Mouse (Mus musculus) megakaryocyte-erythroid progenitor cell, adult 5 weeks (primary cell): ENCODE results near the gene Phxr2. TPM values are rescaled to one million over a fixed set of nuclear protein-coding genes. Genes with fewer than 3 reads are reported as not detected.

Source experiments
- polyA plus RNA-seq: library from polyadenylated mRNA; stranded (reverse); fragments of >175 nt; gene quantifications from 2 replicates; pipeline ENCODE4 v1.2.3, GENCODE M21; 2012

Phxr2 gene
- not detected in 2 replicates for polyA plus RNA-seq

GRCm38 (mm10) chr10:99126225-99126624, at the start of gene Phxr2:
Gene Phxr2, minus strand, starts transcription at chr10:99126325.

GRCm38 (mm10) chr10:99107964-99108363, 18.2 kb downstream of the Phxr2 start, which contains the start of gene Galnt4:
Gene Galnt4, plus strand, starts transcription at chr10:99108159.

DNA sequence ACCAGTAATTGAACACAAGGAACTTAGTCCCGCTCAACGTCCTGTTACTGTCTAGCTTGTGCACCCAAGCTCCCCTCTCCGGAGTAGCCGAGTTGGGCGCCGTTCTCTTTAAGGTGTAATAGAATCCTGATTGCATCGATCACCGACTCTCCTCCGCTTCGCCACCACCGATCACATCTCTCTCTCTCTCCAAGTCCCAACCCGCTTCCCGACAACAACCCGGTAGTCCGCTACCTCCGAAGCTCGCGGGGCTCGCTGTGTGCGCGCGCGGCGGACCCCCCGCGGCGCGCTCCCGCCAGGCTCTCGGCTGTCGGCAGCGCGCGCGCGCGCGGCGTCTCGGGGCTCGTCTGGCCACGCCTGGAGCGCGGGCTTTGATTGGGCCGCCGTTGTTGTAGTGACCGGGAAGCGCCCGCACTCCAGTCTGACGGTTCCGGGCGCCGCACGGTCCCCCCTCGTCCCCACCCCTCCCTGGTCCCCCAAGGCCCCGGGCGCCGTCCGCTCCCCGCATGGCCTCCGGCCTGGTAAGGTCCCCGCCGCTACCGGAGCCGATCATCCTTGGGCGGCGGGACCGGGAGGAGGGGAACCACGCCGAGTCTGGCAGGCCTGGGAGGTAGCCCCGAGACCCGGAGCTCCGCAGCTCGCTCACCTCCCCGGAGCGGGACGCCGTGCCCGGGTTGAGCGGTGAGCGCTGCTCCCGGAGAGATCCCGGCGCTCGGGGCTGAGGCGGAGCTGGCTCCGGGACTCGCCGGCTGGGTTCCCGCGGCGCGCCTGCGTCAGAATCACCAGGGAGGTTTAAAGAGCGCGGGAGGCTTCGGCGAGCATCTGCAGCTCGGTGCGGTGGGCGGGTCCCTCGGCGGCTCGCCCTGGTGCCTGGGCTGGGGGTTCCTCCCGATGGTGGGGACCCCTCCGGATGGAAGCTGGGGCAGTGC, 19.2 kb downstream of the Phxr2 start, which contains the start of gene Poc1b:
Gene Poc1b, plus strand, starts transcription at position 334 of the 929 bp plus-strand sequence.

Other genes starting within 250 kb of the Phxr2 start
- 8.0 and 8.7 TPM in 2 replicates for gene Atp2b1, start 211.9 kb downstream of the Phxr2 start, polyA plus RNA-seq
- 19.8 and 24.8 TPM in 2 replicates for gene Poc1b, start 19.3 kb downstream of the Phxr2 start, polyA plus RNA-seq
- 3.1 and 3.8 TPM in 2 replicates for gene Galnt4, start 18.2 kb downstream of the Phxr2 start, polyA plus RNA-seq
- 24.2 and 31.1 TPM in 2 replicates for gene Dusp6, start 136.9 kb upstream of the Phxr2 start, polyA plus RNA-seq